ENCODE assay signal across 17 mouse cellular contexts in the genomic region with DNA sequence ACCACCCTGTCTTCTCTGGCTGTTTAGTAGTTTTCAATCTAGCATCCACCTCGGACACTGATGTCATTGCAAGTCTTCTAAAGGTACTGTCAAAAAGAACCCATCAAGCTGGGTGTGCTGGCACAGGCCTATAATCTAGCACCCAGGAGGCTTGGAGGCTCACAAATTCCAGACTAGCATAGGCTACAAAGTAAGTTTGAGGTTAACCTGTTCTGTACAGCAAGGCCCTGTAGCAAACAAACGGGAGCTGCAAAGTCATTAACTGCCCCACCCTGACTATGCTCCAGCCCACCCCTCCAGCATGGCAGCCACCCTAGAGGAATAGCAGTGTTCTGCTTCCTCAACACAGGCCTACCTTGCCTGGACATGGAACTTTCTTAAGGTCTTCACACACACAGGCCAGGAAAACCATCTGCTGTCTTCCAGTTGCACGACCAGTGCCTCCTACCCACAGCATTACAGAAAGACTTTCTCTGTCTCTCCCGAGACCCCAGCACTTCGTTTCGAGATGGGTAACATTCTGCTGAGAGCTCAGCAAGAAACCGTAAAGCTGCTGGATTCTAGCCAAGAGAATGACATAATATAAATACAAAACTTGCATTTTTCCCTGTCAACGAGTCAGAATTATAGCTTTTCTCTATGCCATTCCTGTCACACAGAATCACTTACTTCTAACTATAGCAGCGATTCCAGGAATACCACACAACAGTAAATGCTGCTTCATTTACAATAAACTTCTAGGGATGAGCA.
DNase-seq lines count a peak whose midpoint lies in the region; ATAC-seq and TF ChIP-seq lines count a peak whose summit lies in the region.
"Had no signal": no experiment of that assay in that cellular context is flagged by ENCODE, and none has a peak within 500 bp of the region (broad histone marks: within the 10 kb centered on the region; RNA-seq: fewer than 3 reads in every experiment).

No protein-coding gene starts in this region.

- ATAC-seq in forebrain, embryonic 14.5 days = no peak
- ATAC-seq in forebrain, embryonic 13.5 days = no peak
- no peak for ATAC-seq in kidney, postnatal 0 days (replicated peaks; ENCODE audit: low FRiP score, low read depth)
- ATAC-seq: midbrain, embryonic 16.5 days had no signal

- H3K4me2 ChIP-seq in forebrain, embryonic 14.5 days (ENCODE audit: low read length) = no peak overlapping the region
- H3K4me2 ChIP-seq in forebrain, embryonic 13.5 days = no peak overlapping the region
- H3K4me2 ChIP-seq in kidney, postnatal 0 days (ENCODE audit: low read length) = no peak overlapping the region
- H3K4me2 ChIP-seq: embryonic facial prominence, embryonic 15.5 days; heart, embryonic 13.5 days; hindbrain, embryonic 14.5 days; neural tube, embryonic 15.5 days; stomach, embryonic 15.5 days had no signal

- no peak for TF ChIP-seq CTCF in kidney, postnatal 0 days (IDR thresholded peaks at IDR 0.05; ENCODE audit: low read depth)
- TF ChIP-seq CTCF in MEL (IDR thresholded peaks at IDR 0.05 in 2 of 3, conservative IDR thresholded peaks at IDR 0.05 in 1 of 3; ENCODE audit: control insufficient read depth in 1 of 3, insufficient read depth in 1 of 3, low read depth in 2 of 3, low read length in 3 of 3, poor library complexity in 1 of 3, severe bottlenecking in 1 of 3) = no peak

- peaks cover 4% of the 10 kb centered on the region; the same call in 1 of the 2 replicates for H3K4me1 ChIP-seq in forebrain, embryonic 14.5 days (ENCODE audit: control insufficient read depth, insufficient read depth, low read length)
- peaks cover 10% of the 10 kb centered on the region for H3K4me1 ChIP-seq in forebrain, embryonic 13.5 days
- no peaks in the 10 kb centered on the region; the same call in none of the 2 replicates for H3K4me1 ChIP-seq in kidney, postnatal 0 days (replicated peaks; ENCODE audit: insufficient read depth, low read length)
- peaks cover 18 to 23% of the 10 kb centered on the region in 2 experiments for H3K4me1 ChIP-seq in MEL (ENCODE audit: control insufficient read depth in 1 of 2, insufficient read depth in 2 of 2, low read length in 2 of 2)
- H3K4me1 ChIP-seq: forebrain, embryonic 10.5 days had no signal

- peaks cover 7% of the 10 kb centered on the region; the same call in 1 of the 2 replicates for H3K79me2 ChIP-seq in MEL (ENCODE audit: control insufficient read depth, insufficient read depth, low read length, poor library complexity)

- peak; percentile 50 for DNase-seq in forebrain, embryonic 14.5 days (ENCODE audit: low spot score)
- peak; percentile 41 for DNase-seq in kidney, postnatal 0 days (ENCODE audit: low spot score)
- DNase-seq in kidney, postnatal 10 days = no peak
- DNase-seq in MEL (ENCODE audit: low read depth, low spot score) = peak; percentile 16
- peak; percentile 65 for DNase-seq in NIH3T3 (ENCODE audit: low read depth)
- DNase-seq in ovary, postnatal 14 days (ENCODE audit: low spot score) = no peak
- DNase-seq: liver; thymus, adult 18-20 months; thymus, postnatal 4 days had no signal

- no peaks in the 10 kb centered on the region for H3K9me3 ChIP-seq in forebrain, embryonic 14.5 days (replicated peaks; ENCODE audit: control insufficient read depth, low read length)
- H3K9me3 ChIP-seq in forebrain, embryonic 13.5 days (replicated peaks) = no peaks in the 10 kb centered on the region
- no peaks in the 10 kb centered on the region for H3K9me3 ChIP-seq in kidney, postnatal 0 days (replicated peaks; ENCODE audit: low read length)
- H3K9me3 ChIP-seq in MEL (replicated peaks; ENCODE audit: insufficient read depth, low read length) = no peaks in the 10 kb centered on the region
- H3K9me3 ChIP-seq: embryonic facial prominence, embryonic 15.5 days; forebrain, embryonic 10.5 days; heart, embryonic 13.5 days; neural tube, embryonic 15.5 days; stomach, embryonic 15.5 days had no signal

- H3K4me3 ChIP-seq in forebrain, embryonic 14.5 days (ENCODE audit: low read depth, low read length) = no peak overlapping the region
- no peak overlapping the region for H3K4me3 ChIP-seq in forebrain, embryonic 13.5 days
- H3K4me3 ChIP-seq in kidney, postnatal 0 days (replicated peaks; ENCODE audit: low read depth, low read length) = no peak overlapping the region
- no peak overlapping the region for H3K4me3 ChIP-seq in MEL (ENCODE audit: control insufficient read depth in 1 of 2, insufficient read depth in 1 of 2, low read depth in 2 of 2, low read length in 2 of 2)
- H3K4me3 ChIP-seq: embryonic facial prominence, embryonic 15.5 days; forebrain, embryonic 10.5 days; heart, embryonic 13.5 days; neural tube, embryonic 15.5 days; stomach, embryonic 15.5 days had no signal

- TF ChIP-seq POLR2A in MEL (IDR thresholded peaks at IDR 0.05; ENCODE audit: control insufficient read depth in 1 of 2, insufficient read depth in 1 of 2, low read depth in 1 of 2, low read length in 2 of 2, poor library complexity in 1 of 2) = no peak

- no peaks in the 10 kb centered on the region for H3K27me3 ChIP-seq in forebrain, embryonic 14.5 days (replicated peaks; ENCODE audit: control insufficient read depth, insufficient read depth, low read length)
- no peaks in the 10 kb centered on the region for H3K27me3 ChIP-seq in forebrain, embryonic 13.5 days
- no peaks in the 10 kb centered on the region for H3K27me3 ChIP-seq in kidney, postnatal 0 days (ENCODE audit: insufficient read depth, low read length)
- H3K27me3 ChIP-seq in MEL (ENCODE audit: control insufficient read depth in 1 of 2, insufficient read depth in 2 of 2, low read length in 2 of 2) = no peaks in the 10 kb centered on the region
- H3K27me3 ChIP-seq: embryonic facial prominence, embryonic 15.5 days; heart, embryonic 13.5 days; neural tube, embryonic 15.5 days; stomach, embryonic 15.5 days had no signal

- 66% methylated on average over 9 of the region's 9 CpGs for WGBS in forebrain, embryonic 14.5 days
- 69% methylated on average over 9 of the region's 9 CpGs for WGBS in forebrain, embryonic 13.5 days
- 55% methylated on average over 9 of the region's 9 CpGs for WGBS in kidney, postnatal 0 days

- no peak overlapping the region for H3K9ac ChIP-seq in forebrain, embryonic 14.5 days (ENCODE audit: low read length)
- no peak overlapping the region for H3K9ac ChIP-seq in forebrain, embryonic 13.5 days
- no peak overlapping the region for H3K9ac ChIP-seq in kidney, postnatal 0 days (ENCODE audit: low read depth, low read length)
- H3K9ac ChIP-seq in MEL (ENCODE audit: control insufficient read depth, low read depth, low read length, poor library complexity, severe bottlenecking) = no peak overlapping the region
- H3K9ac ChIP-seq: embryonic facial prominence, embryonic 15.5 days; heart, embryonic 13.5 days; hindbrain, embryonic 14.5 days; neural tube, embryonic 15.5 days; stomach, embryonic 15.5 days had no signal

- no peaks in the 10 kb centered on the region for H3K36me3 ChIP-seq in forebrain, embryonic 14.5 days (ENCODE audit: control insufficient read depth, insufficient read depth, low read length)
- no peaks in the 10 kb centered on the region for H3K36me3 ChIP-seq in forebrain, embryonic 13.5 days (ENCODE audit: poor library complexity, severe bottlenecking)
- H3K36me3 ChIP-seq in kidney, postnatal 0 days (ENCODE audit: insufficient read depth, low read length) = no peaks in the 10 kb centered on the region
- H3K36me3 ChIP-seq in MEL (ENCODE audit: control insufficient read depth in 1 of 2, insufficient read depth in 2 of 2, low read length in 2 of 2) = peaks cover 4 to 34% of the 10 kb centered on the region in 2 experiments
- H3K36me3 ChIP-seq: embryonic facial prominence, embryonic 15.5 days; forebrain, embryonic 10.5 days; heart, embryonic 13.5 days; neural tube, embryonic 15.5 days; stomach, embryonic 15.5 days had no signal

- no peak overlapping the region for H3K27ac ChIP-seq in forebrain, embryonic 14.5 days (ENCODE audit: low read depth, low read length)
- no peak overlapping the region for H3K27ac ChIP-seq in forebrain, embryonic 13.5 days
- no peak overlapping the region for H3K27ac ChIP-seq in kidney, postnatal 0 days
- H3K27ac ChIP-seq in MEL (ENCODE audit: control insufficient read depth, low read depth, low read length) = no peak overlapping the region; the same call in 1 of the 2 replicates
- H3K27ac ChIP-seq: embryonic facial prominence, embryonic 15.5 days; forebrain, embryonic 10.5 days; heart, embryonic 13.5 days; hindbrain, embryonic 14.5 days; neural tube, embryonic 15.5 days; stomach, embryonic 15.5 days had no signal

- no peak for TF ChIP-seq RAD21 in MEL (IDR thresholded peaks at IDR 0.05; ENCODE audit: low read depth, low read length)

- no peak for TF ChIP-seq EP300 in MEL (IDR thresholded peaks at IDR 0.05; ENCODE audit: low read depth in 1 of 2, low read length in 2 of 2)

TF ChIP-seq in MEL, 35 proteins besides CTCF, POLR2A, EP300 and RAD21:
- TF ChIP-seq ETS1 (IDR thresholded peaks at IDR 0.05; ENCODE audit: low read depth, low read length) (no peak), KAT2A (conservative IDR thresholded peaks at IDR 0.05; ENCODE audit: low read depth, low read length) (no peak), MYB (IDR thresholded peaks at IDR 0.05; ENCODE audit: low read depth, low read length) (no peak), ZKSCAN1 (IDR thresholded peaks at IDR 0.05; ENCODE audit: low read depth, low read length) (no peak), MAX (IDR thresholded peaks at IDR 0.05; ENCODE audit: low read length) (no peak), MEF2A (IDR thresholded peaks at IDR 0.05; ENCODE audit: extremely low read depth, insufficient replicate concordance, low read depth, low read length, poor library complexity, severe bottlenecking) (no peak), MXI1 (IDR thresholded peaks at IDR 0.05; ENCODE audit: low read depth, low read length) (no peak), TAL1 (IDR thresholded peaks at IDR 0.05; ENCODE audit: low read length) (no peak), UBTF (IDR thresholded peaks at IDR 0.05; ENCODE audit: borderline replicate concordance, insufficient read depth, low read depth, low read length) (no peak), TCF12 (IDR thresholded peaks at IDR 0.05; ENCODE audit: low read depth, low read length) (no peak), E2F4 (IDR thresholded peaks at IDR 0.05; ENCODE audit: borderline replicate concordance, low read depth, low read length) (no peak), HCFC1 (IDR thresholded peaks at IDR 0.05; ENCODE audit: low read depth, low read length) (no peak), SMC3 (IDR thresholded peaks at IDR 0.05; ENCODE audit: low read depth, low read length) (no peak), MAZ (IDR thresholded peaks at IDR 0.05; ENCODE audit: low read depth, low read length) (no peak), NELFE (IDR thresholded peaks at IDR 0.05; ENCODE audit: low read depth, low read length) (no peak), USF1 (IDR thresholded peaks at IDR 0.05; ENCODE audit: low read depth, low read length) (no peak), CHD1 (IDR thresholded peaks at IDR 0.05; ENCODE audit: low read depth, low read length) (no peak), TBP (IDR thresholded peaks at IDR 0.05; ENCODE audit: low read depth, low read length) (no peak), MYC (IDR thresholded peaks at IDR 0.05; ENCODE audit: low read depth, low read length) (no peak), POLR2AphosphoS2 (IDR thresholded peaks at IDR 0.05; ENCODE audit: low read length) (no peak)

Comparison
In these comparisons a context has a peak if more than half of its experiments do, and no peak if none do; other contexts are left out.
1. DNase-seq: peak in forebrain, embryonic 14.5 days (single experiment), kidney, postnatal 0 days (single experiment), MEL (single experiment) and NIH3T3 (single experiment); none in kidney, postnatal 10 days (single experiment) and ovary, postnatal 14 days (single experiment).